Mouse (Mus musculus): ENCODE data around the gene Creg2. TPM values are rescaled to one million over a fixed set of nuclear protein-coding genes. Genes with fewer than 3 reads are reported as not detected.
A peak's percentile ranks its signal among the peaks of the same experiment; 100 is the strongest.
"Not testable (repeated sequence)": the region's sequence is repeated elsewhere in the genome, so short reads cannot be mapped to it uniquely, and the experiment has no call there.

The Creg2 gene
- polyA plus RNA-seq, 1 experiment from 2014 or later, result 0.65 TPM

DNA sequence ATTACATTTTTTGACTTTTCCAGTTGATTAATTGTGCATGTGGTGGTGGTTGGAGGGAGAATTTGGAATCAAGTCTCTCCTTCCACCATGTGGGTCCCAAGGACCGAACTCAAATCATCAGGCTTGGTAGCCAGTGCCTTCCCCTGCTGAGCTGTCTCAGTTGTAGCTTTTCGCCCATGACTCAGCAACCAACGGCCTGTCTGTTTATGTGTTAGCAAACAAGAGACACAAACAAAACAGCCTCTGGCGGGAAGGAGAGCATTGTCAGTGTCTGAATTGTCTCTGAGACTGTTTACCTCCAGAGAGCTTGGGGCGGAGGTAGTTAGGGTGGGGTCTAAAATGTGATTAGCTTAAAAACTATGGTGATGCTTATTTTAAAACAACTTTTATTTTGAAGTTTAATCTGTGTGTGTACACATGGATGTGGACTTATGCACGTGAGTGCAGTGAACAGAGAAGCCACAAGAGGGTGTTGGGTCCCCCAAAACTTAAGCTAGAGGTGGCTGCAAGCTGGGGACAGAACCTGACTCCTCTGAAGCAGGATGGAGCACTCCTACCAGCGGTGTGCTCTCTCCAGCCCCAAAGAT is 12.9 kb upstream of the Creg2 start:
- no peaks in the 10 kb centered on the region for H3K9me3 ChIP-seq (replicated peaks; ENCODE audit: control insufficient read depth, low read length)
- DNase-seq (ENCODE audit: low spot score) (no peak), ATAC-seq (no peak)
- H3K27me3 ChIP-seq (replicated peaks; ENCODE audit: control insufficient read depth, insufficient read depth, low read length), result no peaks in the 10 kb centered on the region
- no peaks in the 10 kb centered on the region for H3K36me3 ChIP-seq (ENCODE audit: control insufficient read depth, insufficient read depth, low read length)
- H3K4me3 ChIP-seq (ENCODE audit: low read depth, low read length), result no peak overlapping the region
- no peak overlapping the region for H3K27ac ChIP-seq (ENCODE audit: low read depth, low read length)
- 86% methylated on average over 7 of the region's 7 CpGs for WGBS
- no peaks in the 10 kb centered on the region for H3K4me1 ChIP-seq (ENCODE audit: control insufficient read depth, insufficient read depth, low read length)
- no peak overlapping the region for H3K9ac ChIP-seq (ENCODE audit: low read length)
- no peak overlapping the region for H3K4me2 ChIP-seq (ENCODE audit: low read length)

DNA sequence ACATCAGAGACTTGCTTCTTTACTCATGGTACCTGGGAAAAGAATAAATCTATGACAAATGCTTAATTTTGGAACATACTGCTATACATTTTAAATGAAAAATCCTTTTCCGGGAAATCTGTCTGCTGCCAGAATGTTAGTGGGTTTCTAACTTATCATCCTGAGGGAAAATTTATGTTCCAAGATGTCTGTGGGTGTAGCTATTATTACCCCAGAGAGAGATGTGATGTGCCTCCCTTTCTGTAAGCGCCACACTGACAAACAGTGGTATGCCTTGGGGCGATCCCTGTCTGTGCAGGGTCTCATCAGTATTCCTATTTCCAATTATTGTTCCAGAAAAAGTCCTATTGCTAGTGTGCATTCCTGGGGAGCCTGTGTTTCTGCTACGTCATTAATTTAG is 11.8 kb upstream of the Creg2 start:
- 0 out of 2 replicates have a peak, but pooled peaks cover 3% of the 10 kb centered on the region for H3K9me3 ChIP-seq (replicated peaks; ENCODE audit: control insufficient read depth, low read length)
- no peak for DNase-seq (ENCODE audit: low spot score)
- no peaks in the 10 kb centered on the region for H3K27me3 ChIP-seq (replicated peaks; ENCODE audit: control insufficient read depth, insufficient read depth, low read length)
- no peak overlapping the region for H3K4me3 ChIP-seq (ENCODE audit: low read depth, low read length)
- no peak overlapping the region for H3K27ac ChIP-seq (ENCODE audit: low read depth, low read length)
- WGBS, result 91% methylated on average over 4 of the region's 4 CpGs
- no peak overlapping the region for H3K4me2 ChIP-seq (ENCODE audit: low read length)
- no peak overlapping the region for H3K9ac ChIP-seq (ENCODE audit: low read length)
- no peak for ATAC-seq
- H3K36me3 ChIP-seq (ENCODE audit: control insufficient read depth, insufficient read depth, low read length), result no peaks in the 10 kb centered on the region
- H3K4me1 ChIP-seq (ENCODE audit: control insufficient read depth, insufficient read depth, low read length), result no peaks in the 10 kb centered on the region

DNA sequence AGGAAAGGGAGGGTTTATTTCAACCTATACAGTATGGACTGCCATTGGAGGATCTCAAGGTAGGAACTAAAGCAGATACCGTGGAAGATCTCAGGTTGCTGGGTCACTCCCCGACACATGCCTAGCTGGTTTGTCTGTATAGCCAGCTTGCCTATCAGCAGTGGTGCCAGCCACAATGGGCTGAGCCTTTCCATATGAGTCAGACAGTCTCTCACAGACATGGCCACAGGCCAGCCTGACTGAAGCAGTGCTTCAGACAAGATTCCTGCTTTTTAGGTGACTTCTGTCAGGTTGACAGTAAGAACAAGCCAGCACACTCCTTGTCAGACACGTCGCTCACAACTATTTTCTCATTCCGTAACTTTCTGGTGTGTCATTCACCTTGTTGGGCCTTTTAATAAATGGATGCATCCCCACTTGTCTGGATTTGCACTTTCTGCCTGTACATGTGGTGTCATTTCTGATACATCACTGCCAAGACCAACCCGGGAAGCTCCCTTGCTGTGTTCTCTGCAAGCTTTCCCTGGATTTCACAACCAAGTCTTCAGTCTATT is 5.8 kb upstream of the Creg2 start:
- DNase-seq (ENCODE audit: low spot score) (no peak), ATAC-seq (no peak)
- Histone ChIP-seq H3K4me3 (ENCODE audit: low read depth, low read length) (no peak overlapping the region), H3K4me1 (ENCODE audit: control insufficient read depth, insufficient read depth, low read length) (no peaks in the 10 kb centered on the region), H3K9me3 (replicated peaks; ENCODE audit: control insufficient read depth, low read length) (0 out of 2 replicates have a peak, but pooled peaks cover 3% of the 10 kb centered on the region), H3K36me3 (ENCODE audit: control insufficient read depth, insufficient read depth, low read length) (no peaks in the 10 kb centered on the region), H3K27ac (ENCODE audit: low read depth, low read length) (no peak overlapping the region), H3K9ac (ENCODE audit: low read length) (no peak overlapping the region), H3K4me2 (ENCODE audit: low read length) (no peak overlapping the region), H3K27me3 (replicated peaks; ENCODE audit: control insufficient read depth, insufficient read depth, low read length) (0 out of 2 replicates have a peak, but pooled peaks cover 3% of the 10 kb centered on the region)
- 88% methylated on average over 6 of the region's 6 CpGs for WGBS

DNA sequence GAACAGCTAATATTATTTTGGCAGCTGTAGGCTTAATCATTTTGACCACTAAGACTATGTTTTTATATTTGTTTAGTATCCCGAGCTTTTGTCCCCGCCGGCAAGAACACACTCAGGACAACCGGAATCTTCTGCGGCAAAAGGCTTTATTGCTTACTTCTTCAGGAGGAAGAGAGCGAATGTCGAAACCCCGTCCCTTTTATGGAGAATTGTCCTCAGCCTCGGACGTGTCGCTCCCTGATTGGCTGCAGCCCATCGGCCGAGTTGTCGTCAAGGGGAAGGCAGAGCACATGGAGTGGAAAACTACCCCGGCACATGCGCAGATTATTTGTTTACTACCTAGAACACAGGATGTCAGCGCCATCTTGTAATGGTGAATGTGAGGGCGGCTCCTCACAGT is 3.6 kb upstream of the Creg2 start:
- H3K36me3 ChIP-seq (ENCODE audit: control insufficient read depth, insufficient read depth, low read length); DNase-seq (ENCODE audit: low spot score); ATAC-seq; H3K9me3 ChIP-seq (replicated peaks; ENCODE audit: control insufficient read depth, low read length); H3K4me1 ChIP-seq (ENCODE audit: control insufficient read depth, insufficient read depth, low read length); H3K4me3 ChIP-seq (ENCODE audit: low read depth, low read length); H3K9ac ChIP-seq (ENCODE audit: low read length); H3K4me2 ChIP-seq (ENCODE audit: low read length); H3K27ac ChIP-seq (ENCODE audit: low read depth, low read length): not testable (repeated sequence)
- 91% methylated on average over 18 of the region's 18 CpGs for WGBS
- H3K27me3 ChIP-seq (replicated peaks; ENCODE audit: control insufficient read depth, insufficient read depth, low read length), result peaks cover 21% of the 10 kb centered on the region; the same call in 1 of the 2 replicates

DNA sequence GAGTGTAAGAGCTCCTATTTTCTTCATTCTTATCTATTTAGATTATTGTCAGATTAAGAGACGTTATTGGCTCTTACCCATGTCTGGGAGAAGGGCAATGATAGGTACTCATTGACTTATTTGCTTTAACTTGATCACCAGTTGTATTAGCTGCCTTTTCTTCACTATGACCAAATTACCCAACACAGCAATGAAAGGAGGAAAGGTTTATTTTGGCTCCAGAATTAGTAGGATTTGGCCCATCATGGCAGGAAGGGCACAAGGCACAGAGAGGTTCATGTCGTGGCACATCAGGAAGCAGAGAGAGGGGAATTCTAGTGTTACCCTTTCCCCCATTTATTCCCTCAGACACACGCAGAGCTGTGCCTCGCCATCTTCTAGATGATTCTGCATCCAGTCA is 1.8 kb upstream of the Creg2 start:
- H3K4me2 ChIP-seq (ENCODE audit: low read length), result no peak overlapping the region
- no peaks in the 10 kb centered on the region for H3K9me3 ChIP-seq (replicated peaks; ENCODE audit: control insufficient read depth, low read length)
- 92% methylated on average over 4 of the region's 4 CpGs for WGBS
- H3K4me1 ChIP-seq (ENCODE audit: control insufficient read depth, insufficient read depth, low read length), result peaks cover 2% of the 10 kb centered on the region; the same call in 1 of the 2 replicates
- DNase-seq (ENCODE audit: low spot score) (no peak), ATAC-seq (no peak)
- peaks cover 27% of the 10 kb centered on the region; the same call in 1 of the 2 replicates for H3K27me3 ChIP-seq (replicated peaks; ENCODE audit: control insufficient read depth, insufficient read depth, low read length)
- no peak overlapping the region for H3K4me3 ChIP-seq (ENCODE audit: low read depth, low read length)
- H3K9ac ChIP-seq (ENCODE audit: low read length), result no peak overlapping the region
- no peaks in the 10 kb centered on the region for H3K36me3 ChIP-seq (ENCODE audit: control insufficient read depth, insufficient read depth, low read length)
- H3K27ac ChIP-seq (ENCODE audit: low read depth, low read length), result no peak overlapping the region

DNA sequence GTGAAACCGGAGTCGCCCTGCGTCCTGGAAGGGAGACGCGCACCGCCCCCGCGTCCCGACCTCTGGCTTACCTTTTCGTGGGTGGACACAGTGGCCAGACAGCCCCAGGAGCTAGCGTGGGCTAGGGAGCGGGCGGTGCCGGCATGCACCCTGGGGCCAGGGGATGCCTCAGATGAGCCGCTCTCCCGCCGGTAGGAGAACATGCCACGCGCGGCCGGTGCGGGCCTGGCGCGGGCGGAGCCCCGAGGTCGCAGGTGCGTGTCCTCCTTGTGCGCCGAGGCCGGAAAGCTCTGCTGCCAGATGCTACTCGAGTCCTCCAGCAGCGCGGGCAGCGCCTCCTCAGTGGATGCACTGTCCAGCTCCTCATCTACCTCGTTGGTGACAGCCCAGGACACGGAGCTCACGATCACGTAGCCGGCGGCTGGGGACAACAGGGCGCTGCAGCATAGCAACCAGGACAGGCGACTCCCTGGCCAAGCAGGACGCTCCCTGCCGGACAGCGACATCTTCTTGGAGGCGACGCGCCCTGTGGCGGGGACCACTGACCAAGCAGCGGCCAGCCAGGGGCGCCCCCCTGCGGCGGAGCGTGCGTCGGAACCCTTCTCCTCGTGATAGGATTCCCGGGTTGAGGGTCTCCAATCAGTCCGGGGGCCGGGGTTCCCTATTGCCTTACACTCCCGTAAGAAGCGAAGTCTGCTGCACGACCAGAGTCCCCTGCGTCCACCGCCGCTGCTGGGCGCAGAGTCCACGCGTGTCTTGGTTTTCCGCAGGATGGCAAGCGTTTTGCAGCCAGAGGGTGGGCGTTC is 636 bp downstream of the Creg2 start:
- H3K4me1 ChIP-seq (ENCODE audit: control insufficient read depth, insufficient read depth, low read length), result peaks cover 10% of the 10 kb centered on the region
- peaks cover 27% of the 10 kb centered on the region; the same call in 1 of the 2 replicates for H3K27me3 ChIP-seq (replicated peaks; ENCODE audit: control insufficient read depth, insufficient read depth, low read length)
- no peaks in the 10 kb centered on the region for H3K9me3 ChIP-seq (replicated peaks; ENCODE audit: control insufficient read depth, low read length)
- peak overlapping the region; percentile 99 for H3K4me2 ChIP-seq (ENCODE audit: low read length)
- peak; percentile 72 for DNase-seq (ENCODE audit: low spot score)
- no peak overlapping the region for H3K27ac ChIP-seq (ENCODE audit: low read depth, low read length)
- peak; percentile 83 for ATAC-seq
- peak overlapping the region; percentile 66 for H3K9ac ChIP-seq (ENCODE audit: low read length)
- H3K36me3 ChIP-seq (ENCODE audit: control insufficient read depth, insufficient read depth, low read length), result no peaks in the 10 kb centered on the region
- WGBS, result 2% methylated on average over 72 of the region's 73 CpGs
- H3K4me3 ChIP-seq (ENCODE audit: low read depth, low read length), result peak overlapping the region; percentile 54

DNA sequence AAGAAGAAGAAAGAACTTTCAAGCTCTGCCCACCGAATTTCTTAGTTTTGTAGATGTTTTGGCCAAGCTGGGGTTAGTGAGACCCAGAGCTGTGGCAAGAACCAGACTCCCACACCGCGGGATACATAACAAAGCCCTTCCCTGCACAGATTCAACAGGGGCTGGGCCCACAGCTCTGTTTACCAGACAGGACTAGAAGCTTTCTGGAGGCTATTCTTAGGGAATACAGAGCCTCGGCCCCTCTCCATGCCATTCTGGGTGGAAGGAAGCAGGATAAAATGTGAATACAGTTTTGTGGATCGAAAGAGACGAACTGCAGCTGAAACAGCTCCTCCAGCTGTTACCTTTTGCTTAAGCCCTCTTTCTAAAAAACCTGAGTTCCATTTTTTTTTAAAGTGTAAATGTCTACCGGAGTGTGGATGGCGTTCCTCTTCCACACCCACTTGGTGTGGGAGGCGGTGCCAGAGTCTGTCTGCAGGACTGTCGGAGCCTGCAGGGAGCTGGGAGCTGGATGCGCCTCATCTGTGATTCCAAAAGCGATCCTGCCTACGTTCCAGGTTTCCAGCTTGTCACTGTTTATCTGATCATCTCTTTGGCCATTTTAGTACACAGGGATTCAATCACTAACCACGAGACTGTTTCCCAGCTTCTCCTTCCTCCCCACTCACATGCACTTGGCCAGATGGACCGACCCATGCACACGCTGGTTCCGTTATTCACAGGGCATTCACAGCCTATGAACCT is 1.4 kb downstream of the Creg2 start:
- ATAC-seq (0 out of 2 replicates have a peak, but pooled peaks have one; percentile 16), DNase-seq (ENCODE audit: low spot score) (peak; percentile 47)
- Histone ChIP-seq H3K4me1 (ENCODE audit: control insufficient read depth, insufficient read depth, low read length) (peaks cover 10% of the 10 kb centered on the region), H3K9ac (ENCODE audit: low read length) (peak overlapping the region; percentile 66), H3K36me3 (ENCODE audit: control insufficient read depth, insufficient read depth, low read length) (no peaks in the 10 kb centered on the region), H3K4me2 (ENCODE audit: low read length) (peak overlapping the region; percentile 99), H3K4me3 (ENCODE audit: low read depth, low read length) (peak overlapping the region; percentile 54), H3K9me3 (replicated peaks; ENCODE audit: control insufficient read depth, low read length) (no peaks in the 10 kb centered on the region), H3K27ac (ENCODE audit: low read depth, low read length) (no peak overlapping the region), H3K27me3 (replicated peaks; ENCODE audit: control insufficient read depth, insufficient read depth, low read length) (peaks cover 27% of the 10 kb centered on the region; the same call in 1 of the 2 replicates)
- WGBS, result 19% methylated on average over 17 of the region's 17 CpGs

- no peak overlapping the region for H3K4me2 ChIP-seq (ENCODE audit: low read length)
- no peak overlapping the region for H3K27ac ChIP-seq (ENCODE audit: low read depth, low read length)
- H3K9ac ChIP-seq (ENCODE audit: low read length), result no peak overlapping the region
- H3K36me3 ChIP-seq (ENCODE audit: control insufficient read depth, insufficient read depth, low read length), result no peaks in the 10 kb centered on the region
- no peak for ATAC-seq
- DNase-seq (ENCODE audit: low spot score), result no peak
- H3K9me3 ChIP-seq (replicated peaks; ENCODE audit: control insufficient read depth, low read length), result no peaks in the 10 kb centered on the region
- peaks cover 27% of the 10 kb centered on the region; the same call in 1 of the 2 replicates for H3K27me3 ChIP-seq (replicated peaks; ENCODE audit: control insufficient read depth, insufficient read depth, low read length)
- no peak overlapping the region for H3K4me3 ChIP-seq (ENCODE audit: low read depth, low read length)
- 29% methylated on average over 7 of the region's 7 CpGs for WGBS
- H3K4me1 ChIP-seq (ENCODE audit: control insufficient read depth, insufficient read depth, low read length), result peaks cover 10% of the 10 kb centered on the region
Observed at GRCm38 (mm10) chr1:39648584-39648983, 2.7 kb downstream of the Creg2 start.
